Mouse (Mus musculus) lung, adult 2 months (tissue): ENCODE measurements around the gene Gm26965. TPM values are rescaled to one million over a fixed set of nuclear protein-coding genes. Genes with fewer than 3 reads are reported as not detected.

Experiments used
- DNase-seq: peaks from one replicate; pipeline ENCODE4 v3.0.0; 2022
- H3K4me1 ChIP-seq: fragments of 200-500 bp; 2 replicates; pipeline ENCODE4 v1.6.1; 2011; ENCODE audit warnings: low read length; ENCODE audit not compliant: control insufficient read depth, insufficient read depth
- H3K4me3 ChIP-seq: fragments of 200-500 bp; replicated peaks from 2 replicates; pipeline ENCODE3; 2011; ENCODE audit warnings: low read depth, mild to moderate bottlenecking, control low read depth, low read length; ENCODE audit errors: extremely low read depth
- CTCF ChIP-seq: fragments of 200-500 bp; IDR thresholded peaks from 2 replicates; pipeline ENCODE4 v1.5.1; 2011; ENCODE audit warnings: mild to moderate bottlenecking, low read length, control low read depth; ENCODE audit not compliant: insufficient read depth
- POLR2A ChIP-seq: fragments of 200-500 bp; IDR thresholded peaks from 2 replicates; pipeline ENCODE4 v1.6.1; 2011; ENCODE audit warnings: low read depth, mild to moderate bottlenecking, control low read depth, low read length, borderline replicate concordance; ENCODE audit errors: extremely low read depth
- WGBS: fragments of 180-500 bp; shearing (Covaris S2); methylation state at CpG from one replicate; pipeline ENCODE4 v1.1.7; 2018; 5-methylcytosine and 5-hydroxymethylcytosine counted together
- polyA plus RNA-seq: library from polyadenylated mRNA; depleted of rRNA; stranded (reverse); fragments of >200 nt; gene quantifications from 2 replicates; pipeline ENCODE4 v1.2.3, GENCODE M21; 2012; rRNA removed

The Gm26965 gene
- not detected in 2 replicates for polyA plus RNA-seq

DNA sequence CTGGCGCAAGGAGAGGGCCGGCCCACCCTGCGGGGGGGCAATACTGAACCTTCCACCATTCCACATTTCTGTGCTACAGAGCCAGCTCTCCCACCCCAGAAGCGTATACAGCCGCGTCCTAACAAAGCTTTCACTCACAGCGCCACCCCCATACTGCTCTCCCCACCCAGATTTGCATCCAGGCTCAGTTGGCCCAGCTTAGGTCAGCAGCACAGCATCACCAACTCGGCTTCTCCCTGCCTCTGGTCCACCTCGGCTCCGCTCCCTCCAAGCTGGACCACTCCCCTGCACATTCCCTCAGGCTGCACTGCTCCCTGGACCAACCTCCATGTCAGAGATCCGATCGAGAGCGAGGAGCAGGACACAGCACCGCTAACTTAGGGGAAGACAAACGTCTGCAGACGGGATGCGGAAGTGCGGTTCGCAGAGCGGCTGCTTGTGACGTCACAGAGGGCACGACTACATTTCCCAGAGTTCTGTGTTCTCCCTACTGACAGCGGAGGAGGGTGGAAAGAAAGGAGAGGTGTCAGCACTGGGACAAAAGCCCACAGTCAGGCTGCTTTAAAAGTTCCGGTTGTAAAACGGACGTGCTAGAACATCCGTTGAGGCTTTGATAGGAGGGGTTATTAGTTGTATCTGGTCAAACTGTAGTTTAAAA is at the start of gene Gm26965, which contains the start of gene Zfp87:
Gene Gm26965 (minus strand): TSS at position 399 of the 658 bp plus-strand sequence.
Gene Zfp87 (minus strand): TSS at position 425 of the 658 bp plus-strand sequence.
- WGBS = 1% methylated on average over 27 of the region's 27 CpGs
- H3K4me1 ChIP-seq = no peaks in the 10 kb centered on the region; the same call in 1 of the 2 replicates
- peak within 1 kb of the TSS; percentile 96 for H3K4me3 ChIP-seq
- no peak for TF ChIP-seq CTCF
- TF ChIP-seq POLR2A = peak; percentile 90; the same call in 1 of the 2 replicates
- peak; percentile 93 for DNase-seq

DNA sequence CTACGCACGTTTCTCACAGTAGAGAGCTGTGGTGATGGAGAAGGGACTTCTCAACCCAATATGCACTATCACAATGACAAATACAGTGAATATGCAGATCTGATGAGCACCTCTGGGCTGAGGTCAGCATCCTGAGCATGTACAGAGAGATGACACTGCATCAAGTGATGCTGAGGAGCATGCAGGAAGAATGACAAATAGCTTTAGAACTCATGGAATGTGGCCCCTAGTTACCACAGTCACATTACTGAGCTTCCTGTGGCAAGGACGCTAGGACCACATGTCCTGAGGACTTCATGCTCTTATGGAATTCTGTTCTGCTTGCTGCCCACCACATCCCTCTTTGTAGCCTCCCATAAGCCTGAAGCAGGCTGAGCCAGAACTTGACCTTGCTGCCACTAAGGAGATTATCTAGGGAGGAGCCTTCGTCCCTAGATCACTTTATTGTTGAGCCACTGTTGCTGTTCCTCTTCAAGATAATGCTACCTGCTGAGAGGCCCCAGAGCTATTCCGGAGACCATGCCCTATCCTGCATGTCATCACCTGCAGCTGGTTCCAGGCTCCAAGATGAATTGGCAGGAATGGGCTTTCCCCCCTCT is 46.7 kb upstream of the Gm26965 start:
- Histone ChIP-seq H3K4me1 (no peaks in the 10 kb centered on the region), H3K4me3 (no peak overlapping the region)
- TF ChIP-seq POLR2A (no peak), CTCF (no peak)
- WGBS = 69% methylated on average over 5 of the region's 5 CpGs
- DNase-seq = no peak

GRCm38 (mm10) chr13:67553730-67554129 is 27.8 kb upstream of the Gm26965 start, which contains the start of gene Zfp748:
Zfp748 (minus strand) TSS chr13:67553830.
- DNase-seq = no peak
- 78% methylated on average over 4 of the region's 4 CpGs for WGBS
- TF ChIP-seq POLR2A = no peak
- no peak for TF ChIP-seq CTCF
- H3K4me3 ChIP-seq = peak within 1 kb of the TSS; percentile 76
- H3K4me1 ChIP-seq = peaks cover 3% of the 10 kb centered on the region; the same call in 1 of the 2 replicates

- TF ChIP-seq POLR2A = peak; percentile 68; the same call in 1 of the 2 replicates
- TF ChIP-seq CTCF = no peak
- Histone ChIP-seq H3K4me1 (peaks cover 3% of the 10 kb centered on the region; the same call in 1 of the 2 replicates), H3K4me3 (peak overlapping the region; percentile 76)
- peak; percentile 86 for DNase-seq
- WGBS = under 1% methylated on average over 44 of the region's 44 CpGs
These were observed 26.8 kb upstream of the Gm26965 start for GRCm38 (mm10) chr13:67552505-67553346.

GRCm38 (mm10) chr13:67545941-67546340 is 20.0 kb upstream of the Gm26965 start:
- TF ChIP-seq POLR2A = no peak
- TF ChIP-seq CTCF = no peak
- 83% methylated on average over 1 of the region's 1 CpGs for WGBS
- DNase-seq = no peak
- Histone ChIP-seq H3K4me3 (no peak overlapping the region), H3K4me1 (no peaks in the 10 kb centered on the region)

GRCm38 (mm10) chr13:67527049-67527730 is 1.2 kb upstream of the Gm26965 start:
- Histone ChIP-seq H3K4me1 (no peaks in the 10 kb centered on the region; the same call in 1 of the 2 replicates), H3K4me3 (no peak overlapping the region)
- no peak for DNase-seq
- TF ChIP-seq CTCF (no peak), POLR2A (no peak)
- 71% methylated on average over 3 of the region's 3 CpGs for WGBS

DNA sequence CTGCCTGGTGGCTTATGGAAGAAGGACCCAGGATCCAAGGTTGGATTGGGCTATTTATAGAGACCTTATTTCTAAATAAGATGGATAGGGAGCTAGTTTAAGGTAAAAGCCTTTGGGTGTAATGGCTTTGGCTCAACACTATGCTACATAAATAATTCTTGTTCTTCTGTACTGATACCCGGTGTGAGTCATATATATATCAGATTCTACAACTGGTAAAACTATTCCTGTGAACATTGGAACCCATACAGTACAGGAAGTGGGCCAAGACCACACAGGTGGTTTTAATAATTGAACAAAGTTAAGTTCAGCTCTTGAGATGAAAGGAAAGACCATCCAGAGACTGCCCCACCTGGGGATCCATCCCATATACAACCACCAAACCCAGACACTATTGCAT is 25.0 kb downstream of the Gm26965 start:
- WGBS = 82% methylated on average over 1 of the region's 1 CpGs
- no peak for DNase-seq
- Histone ChIP-seq H3K4me1 (peaks cover 4% of the 10 kb centered on the region), H3K4me3 (no peak overlapping the region)
- no peak for TF ChIP-seq POLR2A
- TF ChIP-seq CTCF = no peak

- peak within 1 kb of the TSS; percentile 100 for H3K4me3 ChIP-seq
- peak; percentile 82 for DNase-seq
- no peak; the same call in 1 of the 2 replicates for TF ChIP-seq POLR2A
- TF ChIP-seq CTCF = no peak
- WGBS = under 1% methylated on average over 22 of the region's 22 CpGs
- peaks cover 4% of the 10 kb centered on the region for H3K4me1 ChIP-seq
These were observed 25.7 kb downstream of the Gm26965 start, which contains the start of gene Zfp58 for GRCm38 (mm10) chr13:67500084-67500719. Zfp58 (minus strand) TSS chr13:67500555.
